Mouse (Mus musculus) left cerebral cortex, postnatal 14 days (tissue): ENCODE measurements around the gene Axl. TPM values are rescaled to one million over a fixed set of nuclear protein-coding genes. Genes with fewer than 3 reads are reported as not detected.
A peak's percentile ranks its signal among the peaks of the same experiment; 100 is the strongest.
"Not testable (repeated sequence)": the region's sequence is repeated elsewhere in the genome, so short reads cannot be mapped to it uniquely, and the experiment has no call there.

Experiments used
- DNase-seq, 2 experiments: peaks; one replicate each; pipeline ENCODE4 v3.0.0; 2021 to 2022; ENCODE audit warnings: low spot score in 2 of 2, mixed read lengths in 1 of 2
- intact Hi-C: fragments of 180-260 bp; cut with DNase I; formaldehyde crosslinking; loops from one replicate; pipeline ENCODE4 v1.15.1; 2025
- total RNA-seq, 2 experiments: library from RNA; stranded (reverse); gene quantifications; 2 replicates each; pipeline ENCODE4 v1.2.3; 2021

The Axl gene
- total RNA-seq, 2 experiments from 2014 or later = 35.9 to 38.8 TPM

- intact Hi-C loops = no loop called here
- DNase-seq = no peak
Observed at GRCm38 (mm10) chr7:25801031-25801430, 12.5 kb upstream of the Axl start.

GRCm38 (mm10) chr7:25799369-25799768 lies 10.9 kb upstream of the Axl start:
- no peak for DNase-seq
- intact Hi-C loops = no loop called here

GRCm38 (mm10) chr7:25798540-25798939 lies 10.0 kb upstream of the Axl start:
- DNase-seq = no peak
- intact Hi-C loops = no loop called here

GRCm38 (mm10) chr7:25794775-25795174 lies 6.3 kb upstream of the Axl start:
- intact Hi-C loops = no loop called here
- no peak for DNase-seq

- no peak for DNase-seq
- intact Hi-C loops = no loop called here
Observed at GRCm38 (mm10) chr7:25793679-25794078, 5.2 kb upstream of the Axl start.

GRCm38 (mm10) chr7:25792966-25793365 lies 4.5 kb upstream of the Axl start:
- intact Hi-C loops, DNase-seq: not testable (repeated sequence)

GRCm38 (mm10) chr7:25790615-25791014 lies 2.1 kb upstream of the Axl start:
- intact Hi-C loops = no loop called here
- no peak for DNase-seq

GRCm38 (mm10) chr7:25789129-25789440 lies 580 bp upstream of the Axl start:
- no peak for DNase-seq
- intact Hi-C loops = no loop called here

- no peak for DNase-seq
- intact Hi-C loops = no loop called here
Observed at GRCm38 (mm10) chr7:25787456-25788219, 867 bp downstream of the Axl start.

- intact Hi-C loops = no loop called here
- no peak for DNase-seq
Observed at GRCm38 (mm10) chr7:25786974-25787373, 1.5 kb downstream of the Axl start.

GRCm38 (mm10) chr7:25785752-25786151 lies 2.8 kb downstream of the Axl start:
- intact Hi-C loops = no loop called here
- DNase-seq = no peak

GRCm38 (mm10) chr7:25784808-25785207 lies 3.7 kb downstream of the Axl start:
- no peak for DNase-seq
- intact Hi-C loops = no loop called here

- no peak for DNase-seq
- intact Hi-C loops = no loop called here
Observed at GRCm38 (mm10) chr7:25783746-25784145, 4.8 kb downstream of the Axl start.

- intact Hi-C loops = no loop called here
- no peak for DNase-seq
Observed at GRCm38 (mm10) chr7:25782744-25783143, 5.8 kb downstream of the Axl start.

GRCm38 (mm10) chr7:25781937-25782610 lies 6.4 kb downstream of the Axl start:
- no peak for DNase-seq
- intact Hi-C loops = no loop called here

- intact Hi-C loops = no loop called here
- peak; percentile 35 to 85 for DNase-seq
Observed at GRCm38 (mm10) chr7:25781321-25781936, 7.1 kb downstream of the Axl start.

GRCm38 (mm10) chr7:25780753-25781152 lies 7.8 kb downstream of the Axl start:
- intact Hi-C loops = no loop called here
- no peak for DNase-seq

- no peak for DNase-seq
- intact Hi-C loops = no loop called here
Observed at GRCm38 (mm10) chr7:25780021-25780420, 8.5 kb downstream of the Axl start.

- intact Hi-C loops = no loop called here
- DNase-seq = no peak
Observed at GRCm38 (mm10) chr7:25768229-25768628, 20.3 kb downstream of the Axl start.

GRCm38 (mm10) chr7:25766108-25766507 lies 22.4 kb downstream of the Axl start:
- no peak for DNase-seq
- intact Hi-C loops = no loop called here

- intact Hi-C loops = no loop called here
- DNase-seq = no peak
Observed at GRCm38 (mm10) chr7:25764221-25764620, 24.3 kb downstream of the Axl start.
